Mouse (Mus musculus) CD4-positive naive resting alpha-beta T cell, adult 57 days (primary cell): ENCODE data around the gene Gm8693. TPM values are rescaled to one million over a fixed set of nuclear protein-coding genes. Genes with fewer than 3 reads are reported as not detected.

Experiments used
- total RNA-seq: library from RNA; stranded (reverse); gene quantifications from one replicate; pipeline ENCODE4 v1.2.4, GENCODE M21; 2023

The Gm8693 gene
- total RNA-seq = not detected

DNA sequence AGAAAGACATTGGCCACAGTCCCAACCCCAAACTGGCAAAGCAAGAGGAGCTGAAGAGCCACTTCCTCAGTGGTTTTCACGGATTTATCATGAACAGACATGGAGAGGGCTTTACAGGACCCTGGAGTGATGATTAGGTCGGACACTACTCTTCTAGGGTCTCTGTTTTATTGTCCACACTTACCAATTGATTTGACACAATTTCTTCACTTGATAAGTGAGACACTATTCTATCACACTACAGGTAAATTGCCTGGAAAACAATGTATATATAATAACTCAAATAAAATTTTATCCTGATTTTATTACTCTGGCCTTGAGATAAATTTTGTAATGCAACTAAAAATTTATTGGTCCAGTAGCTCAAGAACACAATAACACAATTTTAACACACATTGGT, at the start of gene Gm8693:
TSS of gene Gm8693 (minus strand) at position 101 of the 400 bp plus-strand sequence.

DNA sequence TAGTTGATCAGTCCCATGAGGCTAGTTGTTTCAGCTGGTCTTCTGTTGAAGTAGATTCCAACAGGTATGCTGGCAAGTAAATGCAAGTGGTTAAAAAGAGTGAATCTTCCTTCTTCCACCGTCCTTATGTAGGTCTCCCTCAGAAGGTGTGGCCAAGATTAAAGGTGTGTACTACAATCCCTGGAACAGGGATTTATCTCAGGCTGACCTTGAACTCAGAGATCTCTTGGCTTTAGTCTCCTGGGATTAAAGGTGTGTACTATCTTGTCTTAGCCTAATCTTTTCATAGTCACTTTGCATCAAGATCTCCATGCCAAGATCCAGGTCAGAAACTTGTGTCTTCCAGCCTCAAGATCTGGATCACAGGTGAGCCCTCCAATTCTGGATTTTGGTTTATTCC, 27.5 kb upstream of the Gm8693 start, which contains the start of gene Gm4567:
TSS of gene Gm4567 (minus strand) at position 101 of the 400 bp plus-strand sequence.

DNA sequence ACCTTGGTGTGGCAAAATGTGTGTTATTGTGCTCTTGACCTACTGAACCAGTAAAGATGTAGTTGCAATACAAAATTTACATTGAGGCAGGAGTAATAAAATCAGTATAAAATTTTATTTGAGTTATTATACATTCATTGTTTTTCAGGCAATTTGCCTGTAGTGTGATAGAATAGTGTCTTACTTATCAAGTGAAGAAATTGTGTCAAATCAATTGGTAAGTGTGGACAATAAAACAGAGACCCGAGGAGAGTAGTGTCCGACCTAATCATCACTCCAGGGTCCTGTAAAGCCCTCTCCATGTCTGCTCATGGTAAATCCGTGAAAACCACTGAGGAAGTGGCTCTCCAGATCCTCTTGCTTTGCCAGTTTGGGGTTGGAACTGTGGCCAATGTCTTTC, 34.4 kb downstream of the Gm8693 start, which contains the start of gene Vmn1r155:
TSS of gene Vmn1r155 (plus strand) at position 301 of the 400 bp plus-strand sequence.

Other genes with a start within 250 kb of the Gm8693 start
- gene Gm10665, start 228.2 kb downstream of the Gm8693 start, total RNA-seq = not detected
- not detected for gene Vmn1r151, start 192.6 kb downstream of the Gm8693 start, total RNA-seq
- gene Vmn1r152, start 169.3 kb downstream of the Gm8693 start, total RNA-seq = not detected
- gene Gm8677, start 157.4 kb downstream of the Gm8693 start, total RNA-seq = not detected
- gene Gm4201, start 127.0 kb downstream of the Gm8693 start, total RNA-seq = not detected
- gene Gm4565, start 104.2 kb downstream of the Gm8693 start, total RNA-seq = not detected
- gene Vmn1r155, start 34.3 kb downstream of the Gm8693 start, total RNA-seq = not detected
- not detected for gene Gm4567, start 27.4 kb upstream of the Gm8693 start, total RNA-seq
- gene Vmn1r157, start 69.4 kb upstream of the Gm8693 start, total RNA-seq = not detected
- not detected for gene Vmn1r158, start 98.5 kb upstream of the Gm8693 start, total RNA-seq
- not detected for gene Vmn1r159, start 151.3 kb upstream of the Gm8693 start, total RNA-seq
- gene Vmn1r160, start 178.9 kb upstream of the Gm8693 start, total RNA-seq = not detected